Mouse (Mus musculus) C2C12 (cell line): ENCODE results near the gene Klf15.

Source experiments
- CTCF ChIP-seq: IDR thresholded peaks from one replicate; pipeline ENCODE4 v1.5.1; 2011; ENCODE audit not compliant: control insufficient read depth, insufficient read depth, insufficient read length
- FOSL1 ChIP-seq: IDR thresholded peaks from one replicate; pipeline ENCODE4 v1.8.0; 2011; ENCODE audit warnings: mild to moderate bottlenecking, low read length; ENCODE audit not compliant: poor library complexity, insufficient read depth, severe bottlenecking
- MAX ChIP-seq: IDR thresholded peaks from one replicate; pipeline ENCODE4 v1.6.1; 2011; ENCODE audit warnings: mild to moderate bottlenecking, control low read depth
- USF1 ChIP-seq: IDR thresholded peaks from one replicate; pipeline ENCODE4 v1.6.1; 2011; ENCODE audit warnings: low read depth, mild to moderate bottlenecking, control low read depth, moderate library complexity

DNA sequence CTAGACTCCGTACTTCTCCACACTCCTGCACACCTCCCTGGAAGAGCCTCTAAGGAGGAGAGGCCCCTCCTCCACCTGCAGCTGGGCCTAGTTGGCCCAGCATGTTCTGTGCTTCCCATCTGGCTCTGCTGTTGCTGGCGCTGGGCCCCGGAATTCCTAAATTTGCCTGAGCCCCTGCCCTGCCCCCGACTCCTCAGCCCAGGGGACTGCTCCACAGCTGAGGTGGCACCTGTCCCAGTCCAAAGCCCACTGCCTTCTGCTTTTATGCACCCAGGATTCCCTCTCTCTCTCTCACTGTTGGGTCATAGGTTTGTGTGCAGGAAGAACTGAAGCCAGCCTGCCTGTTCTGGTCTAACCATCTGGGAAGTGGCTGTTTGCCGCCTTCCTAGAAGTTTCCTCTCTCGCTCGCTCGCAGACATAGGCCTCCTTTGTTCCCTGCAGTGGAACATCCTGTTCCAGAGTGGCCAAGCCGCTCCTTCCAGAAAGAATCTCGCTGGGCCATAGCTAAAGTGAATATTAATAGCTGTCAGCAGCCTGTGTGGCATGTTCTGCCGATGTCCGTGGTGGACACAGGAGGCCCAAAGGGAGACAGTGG lies 8.7 kb downstream of the Klf15 start:
- TF ChIP-seq USF1 (no peak), MAX (no peak), CTCF (no peak), FOSL1 (no peak)
